Mouse (Mus musculus): ENCODE measurements around the gene Alg14.

Alg14 gene

GRCm38 (mm10) chr3:121291560-121292258, at the start of gene Alg14:
Alg14 (plus strand) TSS chr3:121291773.
- DNase-seq = peak; percentile 97

DNA sequence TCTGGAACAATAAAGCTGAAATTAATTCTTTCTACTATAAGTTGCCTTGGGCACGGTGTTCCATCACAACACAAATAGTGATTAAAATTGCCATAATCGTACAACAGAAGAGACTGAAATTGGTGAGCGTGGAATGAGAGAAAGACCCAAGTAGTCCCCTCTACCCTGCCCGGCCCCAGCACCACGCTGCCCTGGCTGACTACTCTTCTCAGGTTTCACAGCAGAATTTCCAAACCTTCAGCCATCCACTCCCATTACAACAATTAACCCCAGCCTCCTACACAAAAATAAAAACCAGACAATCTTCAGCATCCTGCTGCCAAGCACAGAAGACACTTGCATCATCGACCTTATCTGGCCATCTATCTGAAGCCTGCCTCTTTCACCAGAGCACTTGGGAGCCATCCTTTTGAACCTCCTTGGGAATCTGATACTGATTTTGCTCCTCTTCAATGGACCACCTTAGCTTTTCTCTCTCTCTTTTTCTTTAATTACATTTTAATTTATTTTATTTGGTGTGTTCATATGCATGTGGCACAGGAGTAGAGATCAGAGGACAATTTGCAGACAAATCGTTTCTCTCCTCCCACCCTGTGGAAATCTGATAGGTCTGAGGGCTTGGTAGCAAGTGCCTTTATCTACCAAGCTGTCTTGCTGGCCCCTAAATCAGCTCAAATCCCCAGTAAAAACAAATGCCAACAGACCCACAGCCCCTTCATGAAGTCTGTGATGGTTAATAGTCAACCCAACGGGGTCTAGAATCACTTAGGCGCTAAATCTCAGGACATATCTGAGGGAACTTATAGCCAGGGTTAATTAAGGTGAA, 49.2 kb upstream of the Alg14 start:
- DNase-seq = no peak

GRCm38 (mm10) chr3:121242941-121243340, 48.6 kb upstream of the Alg14 start:
- DNase-seq = peak; percentile 41

GRCm38 (mm10) chr3:121250048-121250447, 41.5 kb upstream of the Alg14 start:
- DNase-seq = no peak

- no peak for DNase-seq
Measured at GRCm38 (mm10) chr3:121250576-121251433, 40.8 kb upstream of the Alg14 start.

DNA sequence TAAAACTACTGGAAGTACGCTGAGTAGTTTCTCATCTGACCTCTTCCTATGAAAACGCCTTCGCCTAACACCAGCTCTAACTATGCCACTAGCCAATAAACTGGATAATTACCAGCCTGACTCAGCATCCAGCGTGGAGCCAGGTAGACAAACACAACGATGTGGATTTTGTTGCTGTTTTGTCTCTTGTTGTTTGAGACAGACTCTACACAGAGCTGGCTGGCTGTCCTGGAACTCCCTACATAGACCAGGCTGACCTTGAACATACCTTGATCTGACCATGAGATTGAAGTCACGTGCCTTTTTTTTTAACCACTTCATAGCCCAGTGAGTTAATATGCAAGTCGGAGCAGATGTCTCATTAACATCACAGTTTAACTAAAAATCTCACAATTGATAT, 36.1 kb upstream of the Alg14 start:
- no peak for DNase-seq

- DNase-seq = no peak
Measured at GRCm38 (mm10) chr3:121256131-121256530, 35.4 kb upstream of the Alg14 start.

DNA sequence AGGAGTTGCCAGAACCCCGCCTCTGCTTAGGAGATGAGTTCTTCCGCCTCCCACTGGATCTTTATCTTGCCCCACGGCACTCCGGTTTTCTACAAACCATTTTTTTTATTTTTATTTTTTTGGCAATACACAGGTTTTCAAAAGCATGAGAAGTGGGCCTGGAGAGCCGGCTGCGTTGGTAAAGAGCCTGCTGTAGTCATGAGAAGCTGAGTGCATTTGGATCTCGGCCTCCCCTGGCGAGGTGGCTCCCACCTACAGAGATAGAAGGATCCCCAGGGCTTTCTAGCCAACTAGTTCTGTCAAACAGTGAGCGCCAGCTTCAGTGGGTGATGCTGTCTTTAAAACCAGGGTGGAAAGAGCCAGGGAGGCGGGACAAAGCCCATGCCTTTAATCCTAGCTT, 34.2 kb upstream of the Alg14 start:
- DNase-seq = no peak

GRCm38 (mm10) chr3:121258521-121259478, 32.8 kb upstream of the Alg14 start:
- DNase-seq = peak; percentile 19

DNA sequence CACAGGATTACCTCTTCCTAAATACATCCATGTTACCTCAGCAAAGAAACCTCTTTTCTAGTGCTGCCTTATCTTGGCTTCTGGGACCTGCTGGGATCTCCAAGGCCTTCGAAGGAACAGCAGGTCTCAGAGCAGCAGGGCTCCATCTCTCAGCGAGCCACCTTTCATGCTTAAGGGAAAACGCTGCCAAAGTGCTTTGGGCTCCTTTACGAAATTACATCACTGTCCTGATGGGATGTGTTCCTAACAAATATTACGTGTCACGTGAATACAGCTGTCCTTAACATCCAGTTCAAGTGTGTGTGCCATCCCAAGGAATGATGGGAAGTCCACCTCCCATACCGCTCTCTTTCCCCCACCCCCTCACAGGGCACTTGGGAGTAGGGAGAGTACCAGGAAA, 31.5 kb upstream of the Alg14 start:
- no peak for DNase-seq

GRCm38 (mm10) chr3:121260831-121261230, 30.7 kb upstream of the Alg14 start:
- no peak for DNase-seq

GRCm38 (mm10) chr3:121261251-121261650, 30.3 kb upstream of the Alg14 start:
- DNase-seq = no peak

DNA sequence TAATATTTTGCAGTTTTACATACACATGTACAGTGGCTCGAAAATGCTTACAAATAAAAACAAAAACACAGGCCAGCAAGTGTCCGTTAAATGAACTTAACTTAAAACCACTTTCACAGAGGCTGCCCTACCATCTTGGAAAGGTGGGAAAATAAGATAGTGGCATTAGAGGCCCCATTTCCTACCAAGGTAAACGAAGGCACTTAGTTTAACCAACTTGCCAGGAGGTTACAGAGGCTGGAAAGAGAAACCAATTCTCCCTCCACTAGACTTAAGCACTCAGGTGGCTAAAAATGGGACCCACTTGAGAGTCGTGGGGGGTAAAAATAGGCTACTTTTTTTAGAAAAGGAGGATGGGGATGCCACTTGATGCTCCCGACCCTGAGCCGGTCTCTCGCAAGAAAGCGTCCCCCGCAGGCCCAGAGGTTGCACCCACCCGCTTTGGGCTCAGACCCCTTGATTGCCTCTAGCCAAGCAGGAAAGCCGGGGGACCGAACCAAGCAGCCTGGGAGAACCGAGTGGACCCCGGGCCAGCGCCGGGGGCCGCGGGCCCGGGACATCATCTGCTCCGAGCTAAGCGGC, 29.5 kb upstream of the Alg14 start:
- no peak for DNase-seq

DNA sequence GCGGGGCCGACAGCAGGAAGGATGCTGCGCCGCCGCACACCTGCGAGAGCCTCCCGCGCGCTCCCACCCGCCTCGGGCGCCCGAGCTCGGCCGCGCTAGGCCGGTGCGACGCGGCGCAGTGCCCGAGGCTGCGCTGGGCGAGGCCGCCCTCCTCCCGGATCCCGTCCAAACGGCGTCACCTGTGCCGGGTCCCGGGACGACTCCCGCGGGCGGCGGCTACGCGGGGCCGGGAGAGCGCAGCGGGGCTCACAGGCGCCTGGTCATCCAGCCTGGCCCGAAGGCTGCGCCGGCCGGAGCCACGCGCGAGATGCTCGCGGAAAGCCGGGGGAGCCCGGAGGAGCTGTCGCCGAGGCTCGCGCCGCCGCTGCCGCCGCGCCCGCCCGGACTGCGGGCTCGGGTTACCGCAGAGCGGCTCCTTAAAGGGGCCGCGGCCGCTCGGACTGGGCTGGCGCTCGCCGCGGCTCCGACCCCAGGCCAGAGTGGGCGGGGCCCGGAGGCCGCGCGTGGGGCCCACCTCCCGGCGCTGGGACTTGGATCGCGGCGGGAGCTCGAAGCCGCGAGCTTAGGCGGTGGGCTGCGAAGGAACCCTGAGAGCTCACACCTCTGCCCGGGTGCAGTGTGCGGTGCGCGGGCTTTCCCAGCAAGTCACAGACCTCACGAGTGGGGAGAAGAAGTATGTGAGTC, 28.9 kb upstream of the Alg14 start:
- peak; percentile 50 for DNase-seq

DNA sequence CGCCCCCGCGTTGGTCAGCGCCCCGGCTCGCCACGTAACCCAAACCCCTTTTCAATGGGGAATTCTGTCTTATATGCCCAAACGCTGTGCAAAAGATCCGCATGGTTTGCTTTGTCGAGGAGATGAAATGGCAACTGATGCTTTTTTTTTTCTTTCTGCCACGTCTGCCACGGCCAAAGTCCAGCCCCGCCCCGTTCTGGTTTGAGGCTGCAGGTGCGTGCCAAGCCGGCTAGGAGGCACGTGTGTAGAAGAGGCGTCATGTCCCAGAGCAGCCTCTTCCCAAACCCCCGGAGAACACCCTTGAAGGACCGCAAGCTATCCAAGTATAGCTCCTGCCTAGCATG, 28.4 kb upstream of the Alg14 start:
- DNase-seq = peak; percentile 45

- DNase-seq = no peak
Measured at GRCm38 (mm10) chr3:121264242-121264641, 27.3 kb upstream of the Alg14 start.

- DNase-seq = no peak
Measured at GRCm38 (mm10) chr3:121267283-121267682, 24.3 kb upstream of the Alg14 start.

DNA sequence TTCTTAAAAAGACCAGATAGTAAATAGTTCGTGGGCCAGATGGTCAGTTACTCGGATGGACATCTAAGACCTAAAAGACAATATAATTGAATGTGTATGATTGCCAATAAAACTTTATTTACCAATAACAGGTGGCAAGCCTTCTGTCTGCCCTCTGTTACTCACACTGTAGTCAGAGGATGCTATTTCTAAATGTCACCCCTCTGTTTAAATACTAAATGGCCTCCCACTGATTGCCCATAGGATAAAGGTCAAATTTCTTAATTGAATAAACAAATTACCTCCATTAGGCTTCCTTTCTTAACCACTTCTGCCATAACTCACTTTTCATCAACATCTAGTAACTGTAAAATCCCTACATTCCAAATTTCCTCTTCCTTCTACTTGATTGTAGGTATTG, 19.0 kb upstream of the Alg14 start:
- no peak for DNase-seq

DNA sequence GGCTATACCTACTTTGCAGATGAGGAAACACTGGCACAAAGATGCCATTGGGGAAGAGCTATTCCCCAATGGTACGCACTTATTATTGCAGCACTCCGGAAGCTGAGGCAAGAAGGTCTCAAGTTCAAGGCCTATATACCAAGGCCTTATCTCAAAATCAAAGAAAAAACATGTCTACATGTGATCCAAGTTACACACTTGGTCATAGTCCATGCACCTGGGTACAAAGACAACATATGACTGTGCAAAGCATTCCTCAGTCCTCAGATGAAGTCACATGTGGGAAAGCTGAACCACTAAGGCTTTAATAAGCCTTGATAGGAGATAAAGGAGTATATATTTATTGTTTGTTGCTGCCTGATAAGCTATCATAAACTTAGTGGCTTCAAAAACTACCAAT, 17.6 kb upstream of the Alg14 start:
- DNase-seq = no peak

- DNase-seq = no peak
Measured at GRCm38 (mm10) chr3:121277009-121277408, 14.6 kb upstream of the Alg14 start.

DNA sequence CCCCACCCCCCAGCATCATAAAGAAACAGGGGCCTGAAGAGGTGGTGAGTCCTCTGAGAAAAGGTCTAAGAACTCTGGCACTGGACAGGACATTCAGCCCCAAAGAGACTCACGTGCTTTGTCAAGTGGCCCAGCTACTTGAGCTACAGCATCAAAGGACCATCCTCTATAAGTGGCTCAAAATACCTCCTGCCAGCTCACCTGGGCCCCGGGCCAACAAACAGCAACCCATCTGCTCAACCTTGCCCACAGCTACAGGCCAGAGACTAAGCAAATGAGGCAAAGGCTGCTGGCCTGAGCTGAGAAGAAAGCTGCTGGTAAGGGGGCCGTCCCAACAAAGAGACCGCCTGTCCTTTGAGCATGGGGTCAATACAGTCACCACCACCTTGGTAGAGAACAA, 14.0 kb upstream of the Alg14 start:
- DNase-seq = no peak
